25 mouse cellular contexts compared by ENCODE assay signal in genomic region chr2:58707676-58708075, GRCm38 (mm10).
A peak's percentile ranks its signal among the peaks of the same experiment; 100 is the strongest.
DNase-seq lines count a peak whose midpoint lies in the region; ATAC-seq lines count a peak whose summit lies in the region.
"Had no signal": no experiment of that assay in that cellular context is flagged by ENCODE, and none has a peak within 500 bp of the region (broad histone marks: within the 10 kb centered on the region; RNA-seq: fewer than 3 reads in every experiment).

No protein-coding gene starts in this region.

- no peaks in the 10 kb centered on the region for H3K36me3 ChIP-seq in heart, embryonic 10.5 days
- no peaks in the 10 kb centered on the region for H3K36me3 ChIP-seq in heart, embryonic 13.5 days
- H3K36me3 ChIP-seq in heart, embryonic 16.5 days (ENCODE audit: control insufficient read depth, insufficient read depth), result no peaks in the 10 kb centered on the region
- H3K36me3 ChIP-seq in embryonic facial prominence, embryonic 10.5 days (replicated peaks), result no peaks in the 10 kb centered on the region
- H3K36me3 ChIP-seq: embryonic facial prominence, embryonic 12.5 days; embryonic facial prominence, embryonic 15.5 days; G1E; hindbrain, embryonic 12.5 days; hindbrain, embryonic 15.5 days had no signal

- no peaks in the 10 kb centered on the region for H3K9me3 ChIP-seq in heart, embryonic 10.5 days
- no peaks in the 10 kb centered on the region for H3K9me3 ChIP-seq in heart, embryonic 13.5 days
- no peaks in the 10 kb centered on the region for H3K9me3 ChIP-seq in heart, embryonic 16.5 days (replicated peaks; ENCODE audit: control insufficient read depth, low read length)
- H3K9me3 ChIP-seq in embryonic facial prominence, embryonic 10.5 days, result no peaks in the 10 kb centered on the region
- H3K9me3 ChIP-seq: embryonic facial prominence, embryonic 15.5 days; hindbrain, embryonic 12.5 days; hindbrain, embryonic 15.5 days had no signal

- DNase-seq in heart, embryonic 10.5 days (ENCODE audit: low spot score), result peak; percentile 79
- DNase-seq in heart, adult 11 months, result no peak
- DNase-seq in heart, postnatal 14 days, result no peak
- no peak for DNase-seq in heart, adult 9 months (ENCODE audit: low spot score in 2 of 2)
- peak; percentile 7 for DNase-seq in embryonic facial prominence, embryonic 10.5 days (ENCODE audit: low spot score)
- DNase-seq: adrenal gland, postnatal 10 days; adrenal gland, postnatal 36 days; B cell, adult 2 months; cerebellum, adult 18-20 months; cerebellum, adult 9-10 months; cerebellum, postnatal 14 days; forebrain, postnatal 0 days; gastrocnemius, postnatal 36 days; kidney, adult 2 months had no signal

- peak overlapping the region; percentile 72; the same call in 1 of the 2 replicates for H3K27ac ChIP-seq in heart, embryonic 10.5 days
- peak overlapping the region; percentile 73 for H3K27ac ChIP-seq in heart, embryonic 13.5 days (replicated peaks)
- H3K27ac ChIP-seq in heart, embryonic 16.5 days (ENCODE audit: low read length), result peak overlapping the region; percentile 25
- no peak overlapping the region for H3K27ac ChIP-seq in embryonic facial prominence, embryonic 10.5 days (replicated peaks)
- H3K27ac ChIP-seq: embryonic facial prominence, embryonic 12.5 days; embryonic facial prominence, embryonic 15.5 days; hindbrain, embryonic 12.5 days; hindbrain, embryonic 15.5 days had no signal

- peaks cover 57% of the 10 kb centered on the region for H3K4me1 ChIP-seq in heart, embryonic 10.5 days
- H3K4me1 ChIP-seq in heart, embryonic 13.5 days, result peaks cover 75% of the 10 kb centered on the region
- peaks cover 20% of the 10 kb centered on the region for H3K4me1 ChIP-seq in heart, embryonic 16.5 days (ENCODE audit: control insufficient read depth, insufficient read depth, low read length)
- H3K4me1 ChIP-seq in embryonic facial prominence, embryonic 10.5 days, result peaks cover 35% of the 10 kb centered on the region
- H3K4me1 ChIP-seq: hindbrain, embryonic 15.5 days had no signal

- no peaks in the 10 kb centered on the region for H3K27me3 ChIP-seq in heart, embryonic 10.5 days (ENCODE audit: insufficient read depth, poor library complexity, severe bottlenecking)
- no peaks in the 10 kb centered on the region for H3K27me3 ChIP-seq in heart, embryonic 13.5 days (replicated peaks)
- no peaks in the 10 kb centered on the region for H3K27me3 ChIP-seq in heart, embryonic 16.5 days (ENCODE audit: control insufficient read depth, insufficient read depth, low read length)
- H3K27me3 ChIP-seq in embryonic facial prominence, embryonic 10.5 days (replicated peaks; ENCODE audit: low read depth, poor library complexity, severe bottlenecking), result no peaks in the 10 kb centered on the region
- H3K27me3 ChIP-seq: CH12.LX; embryonic facial prominence, embryonic 12.5 days; embryonic facial prominence, embryonic 15.5 days; hindbrain, embryonic 12.5 days; hindbrain, embryonic 15.5 days; Patski had no signal

- H3K4me3 ChIP-seq in heart, embryonic 10.5 days, result no peak overlapping the region
- no peak overlapping the region for H3K4me3 ChIP-seq in heart, embryonic 13.5 days
- no peak overlapping the region for H3K4me3 ChIP-seq in heart, embryonic 16.5 days (ENCODE audit: low read length)
- H3K4me3 ChIP-seq in embryonic facial prominence, embryonic 10.5 days, result no peak overlapping the region
- H3K4me3 ChIP-seq: embryonic facial prominence, embryonic 12.5 days; embryonic facial prominence, embryonic 15.5 days; hindbrain, embryonic 12.5 days; hindbrain, embryonic 15.5 days had no signal

- 33% methylated on average over 3 of the region's 3 CpGs for WGBS in heart, embryonic 10.5 days
- 33% methylated on average over 3 of the region's 3 CpGs for WGBS in heart, embryonic 13.5 days
- WGBS in heart, embryonic 16.5 days, result 41% methylated on average over 3 of the region's 3 CpGs
- WGBS in embryonic facial prominence, embryonic 10.5 days, result 87% methylated on average over 3 of the region's 3 CpGs

- 0 out of 2 replicates have a peak overlapping the region, but pooled peaks have one; percentile 7 for H3K4me2 ChIP-seq in heart, embryonic 13.5 days
- no peak overlapping the region for H3K4me2 ChIP-seq in heart, embryonic 16.5 days (ENCODE audit: low read depth, low read length)
- H3K4me2 ChIP-seq: embryonic facial prominence, embryonic 12.5 days; embryonic facial prominence, embryonic 15.5 days; hindbrain, embryonic 12.5 days; hindbrain, embryonic 15.5 days had no signal

- intact Hi-C loops in heart, postnatal 14 days (cut with DNase I), result no loop called here

- no peak for ATAC-seq in heart, embryonic 13.5 days (ENCODE audit: extremely low read depth, insufficient number of reproducible peaks, low FRiP score, low TSS enrichment)
- ATAC-seq in heart, embryonic 16.5 days (replicated peaks; ENCODE audit: extremely low read depth, insufficient read depth, low FRiP score), result peak; percentile 71; the same call in 1 of the 2 replicates
- ATAC-seq: forebrain, embryonic 14.5 days; forebrain, postnatal 0 days; intestine, postnatal 0 days; Patski had no signal

- no peak overlapping the region for H3K9ac ChIP-seq in heart, embryonic 13.5 days
- H3K9ac ChIP-seq in heart, embryonic 16.5 days (ENCODE audit: low read length), result no peak overlapping the region
- H3K9ac ChIP-seq: embryonic facial prominence, embryonic 12.5 days; embryonic facial prominence, embryonic 15.5 days; forebrain, postnatal 0 days; hindbrain, embryonic 12.5 days; hindbrain, embryonic 15.5 days had no signal

Comparison
In these comparisons a context has a peak if more than half of its experiments do, and no peak if none do; other contexts are left out.
1. DNase-seq: peak in heart, embryonic 10.5 days (single experiment) and embryonic facial prominence, embryonic 10.5 days (single experiment); none in heart, adult 11 months (single experiment), heart, postnatal 14 days (0 of 2) and heart, adult 9 months (0 of 2).